Mouse (Mus musculus): ENCODE results near the gene Supt6. TPM values are rescaled to one million over a fixed set of nuclear protein-coding genes. Genes with fewer than 3 reads are reported as not detected.
"Not testable (repeated sequence)": the region's sequence is repeated elsewhere in the genome, so short reads cannot be mapped to it uniquely, and the experiment has no call there.

Supt6 gene
- 10 to 100 TPM; 30.3 to 35.3 TPM for total RNA-seq (2021)
- long read RNA-seq, experiment 1, full-length matches to known transcripts = 13 of 19 reads
- long read RNA-seq, experiment 1, partial matches to known transcripts = 5 of 19 reads
- long read RNA-seq, experiment 1, other reads (novel, unspliced or antisense) = 1 of 19 reads
- long read RNA-seq, experiment 2, full-length matches to known transcripts = 9 of 15 reads
- long read RNA-seq, experiment 2, partial matches to known transcripts = 4 of 15 reads
- long read RNA-seq, experiment 2, other reads (novel, unspliced or antisense) = 2 of 15 reads

GRCm38 (mm10) chr11:78245627-78246317 is at the start of gene Supt6, which contains the start of gene Sdf2:
TSS of gene Supt6 (minus strand) at chr11:78245987.
TSS of gene Sdf2 (plus strand) at chr11:78245746.
- DNase-seq = peak; percentile 88

- DNase-seq = no peak
These were observed 48.8 kb upstream of the Supt6 start for GRCm38 (mm10) chr11:78294585-78294984.

GRCm38 (mm10) chr11:78290654-78291053 is 44.9 kb upstream of the Supt6 start, which contains the start of gene BC030499:
TSS of gene BC030499 (plus strand) at chr11:78290841.
- DNase-seq = no peak

GRCm38 (mm10) chr11:78289146-78289763 is 43.5 kb upstream of the Supt6 start:
- DNase-seq = no peak

- DNase-seq = no peak
These were observed 33.8 kb upstream of the Supt6 start for GRCm38 (mm10) chr11:78279586-78279985.

GRCm38 (mm10) chr11:78278853-78279252 is 33.1 kb upstream of the Supt6 start:
- no peak for DNase-seq

GRCm38 (mm10) chr11:78276169-78276568 is 30.4 kb upstream of the Supt6 start:
- not testable (repeated sequence) for DNase-seq

- DNase-seq = no peak
These were observed 29.8 kb upstream of the Supt6 start for GRCm38 (mm10) chr11:78275596-78275995.

GRCm38 (mm10) chr11:78271986-78272385 is 26.2 kb upstream of the Supt6 start:
- DNase-seq = no peak

- no peak for DNase-seq
These were observed 19.8 kb upstream of the Supt6 start for GRCm38 (mm10) chr11:78265571-78265970.

- peak; percentile 49 for DNase-seq
These were observed 16.8 kb upstream of the Supt6 start for GRCm38 (mm10) chr11:78262550-78262949.

- DNase-seq = peak; percentile 96
These were observed 15.9 kb upstream of the Supt6 start, which contains the start of gene 2610507B11Rik for GRCm38 (mm10) chr11:78261380-78262352. TSS of gene 2610507B11Rik (plus strand) at chr11:78261752.

- DNase-seq = no peak
These were observed 14.9 kb upstream of the Supt6 start for GRCm38 (mm10) chr11:78260489-78261258.

GRCm38 (mm10) chr11:78256618-78257017 is 10.8 kb upstream of the Supt6 start:
- no peak for DNase-seq

- DNase-seq = no peak
These were observed 1.9 kb upstream of the Supt6 start for GRCm38 (mm10) chr11:78247727-78248140.

- DNase-seq = no peak
These were observed 1.2 kb upstream of the Supt6 start for GRCm38 (mm10) chr11:78247012-78247348.

- no peak for DNase-seq
These were observed 678 bp upstream of the Supt6 start for GRCm38 (mm10) chr11:78246318-78247011.

GRCm38 (mm10) chr11:78245261-78245626 is 543 bp downstream of the Supt6 start:
- no peak for DNase-seq

GRCm38 (mm10) chr11:78240193-78240857 is 5.5 kb downstream of the Supt6 start:
- DNase-seq = no peak

- DNase-seq = no peak
These were observed 14.3 kb downstream of the Supt6 start for GRCm38 (mm10) chr11:78231518-78231917.

All from gastrocnemius, postnatal 10 days (tissue).